Mouse (Mus musculus): ENCODE measurements around the gene BC003965. TPM values are rescaled to one million over a fixed set of nuclear protein-coding genes. Genes with fewer than 3 reads are reported as not detected.
"Not testable (repeated sequence)": the region's sequence is repeated elsewhere in the genome, so short reads cannot be mapped to it uniquely, and the experiment has no call there.

Gene BC003965
- polyA plus RNA-seq, 1 experiment from 2014 or later: 25.1 TPM

DNA sequence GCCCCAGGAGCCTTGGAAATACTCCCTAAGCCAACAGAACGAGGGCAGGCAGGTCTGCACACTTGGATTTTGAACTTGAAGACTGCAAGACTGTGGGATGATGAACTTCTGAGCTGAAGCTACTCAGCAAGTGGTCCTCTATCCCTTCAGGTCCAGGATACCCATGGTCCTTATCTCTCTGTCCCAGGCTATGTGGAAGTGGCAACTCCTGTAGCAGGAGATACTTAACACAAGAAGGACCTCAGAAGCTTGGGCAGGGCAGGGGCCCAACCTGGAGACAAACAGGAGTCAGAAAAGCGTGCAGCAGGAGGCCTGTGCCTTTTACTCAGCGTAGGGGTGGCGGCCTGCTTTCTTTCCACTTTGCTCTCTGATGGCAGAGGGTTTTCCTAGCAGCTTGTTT lies 41.3 kb downstream of the BC003965 start:
- Histone ChIP-seq H3K27ac (replicated peaks in 1 of 2; ENCODE audit: control insufficient read depth in 1 of 2, insufficient read depth in 1 of 2, low read depth in 2 of 2, low read length in 2 of 2) (no peak overlapping the region), H3K27me3 (ENCODE audit: control insufficient read depth, insufficient read depth, low read length) (no peaks in the 10 kb centered on the region), H3K4me2 (ENCODE audit: low read length) (no peak overlapping the region), H3K4me3 (ENCODE audit: control insufficient read depth in 1 of 2, insufficient read depth in 1 of 2, low read depth in 1 of 2, low read length in 2 of 2) (no peak overlapping the region), H3K4me1 (ENCODE audit: control insufficient read depth in 2 of 2, insufficient read depth in 2 of 2, low read length in 2 of 2) (peaks cover 2 to 13% of the 10 kb centered on the region in 2 experiments; a peak in 3 of 4 replicates), H3K36me3 (ENCODE audit: control insufficient read depth, insufficient read depth, low read length) (peaks cover 29% of the 10 kb centered on the region), H3K9ac (ENCODE audit: low read length) (no peak overlapping the region), H3K9me3 (ENCODE audit: control insufficient read depth, low read length) (no peaks in the 10 kb centered on the region)
- no peak for ATAC-seq (ENCODE audit: insufficient number of reproducible peaks, insufficient read depth, low FRiP score, low read depth)
- WGBS: 88% methylated on average over 4 of the region's 4 CpGs

DNA sequence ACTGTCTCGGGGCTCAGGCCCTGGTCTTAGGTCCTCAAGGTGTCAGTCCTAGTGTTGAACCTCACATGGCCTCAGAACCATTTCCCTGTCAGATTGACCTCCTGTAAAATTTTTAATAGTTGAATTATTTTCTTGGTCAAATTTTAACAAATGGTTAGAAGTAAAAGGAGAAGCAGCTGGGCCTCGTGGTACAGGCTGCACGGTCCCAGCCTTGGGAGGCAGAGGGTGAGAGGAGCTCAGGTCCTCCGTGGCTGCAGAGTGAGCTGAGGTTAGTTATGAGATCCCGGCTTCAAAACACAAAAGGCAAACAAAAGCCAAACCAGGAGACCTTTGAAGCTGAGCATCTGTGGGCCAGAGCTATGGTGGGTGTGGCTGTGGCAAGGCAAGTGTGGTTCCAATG lies 43.6 kb downstream of the BC003965 start:
- ATAC-seq (ENCODE audit: insufficient number of reproducible peaks, insufficient read depth, low FRiP score, low read depth): no peak
- Histone ChIP-seq H3K4me1 (ENCODE audit: control insufficient read depth in 2 of 2, insufficient read depth in 2 of 2, low read length in 2 of 2) (no peaks in the 10 kb centered on the region), H3K27me3 (ENCODE audit: control insufficient read depth, insufficient read depth, low read length) (no peaks in the 10 kb centered on the region), H3K9me3 (ENCODE audit: control insufficient read depth, low read length) (no peaks in the 10 kb centered on the region), H3K4me3 (ENCODE audit: control insufficient read depth in 1 of 2, insufficient read depth in 1 of 2, low read depth in 1 of 2, low read length in 2 of 2) (no peak overlapping the region), H3K9ac (ENCODE audit: low read length) (no peak overlapping the region), H3K36me3 (ENCODE audit: control insufficient read depth, insufficient read depth, low read length) (peaks cover 38% of the 10 kb centered on the region), H3K4me2 (ENCODE audit: low read length) (no peak overlapping the region), H3K27ac (replicated peaks in 1 of 2; ENCODE audit: control insufficient read depth in 1 of 2, insufficient read depth in 1 of 2, low read depth in 2 of 2, low read length in 2 of 2) (no peak overlapping the region)
- WGBS: 85% methylated on average over 5 of the region's 5 CpGs

DNA sequence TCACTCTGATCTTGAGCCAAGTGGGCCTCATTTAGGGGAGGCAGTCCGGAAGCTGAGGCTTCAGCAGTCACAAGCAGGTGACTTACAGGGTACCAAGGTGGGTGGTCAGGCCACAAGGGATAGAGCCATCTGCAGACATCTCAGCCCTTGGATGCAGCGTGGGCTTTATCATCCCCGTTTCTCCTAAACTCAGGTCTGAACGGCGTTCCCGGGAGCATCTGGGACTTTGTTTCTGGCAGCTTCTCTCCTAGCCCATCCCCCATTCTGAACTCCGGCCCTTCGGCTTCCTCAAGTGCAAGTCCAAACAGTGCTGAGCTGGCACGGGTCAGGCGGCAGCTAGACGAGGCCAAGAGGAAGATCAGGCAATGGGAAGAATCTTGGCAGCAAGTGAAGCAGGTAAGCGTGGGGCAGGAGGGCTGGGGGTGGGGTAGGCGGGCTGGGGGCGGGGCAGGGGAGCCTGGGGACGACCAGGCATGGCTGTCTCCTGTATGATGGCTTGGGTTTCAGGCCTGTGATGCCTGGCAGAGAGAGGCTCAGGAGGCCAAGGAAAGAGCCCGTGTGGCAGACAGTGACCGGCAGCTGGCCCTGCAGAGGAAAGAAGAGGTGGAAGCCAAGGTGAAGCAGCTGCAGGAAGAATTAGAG lies 45.8 kb downstream of the BC003965 start:
- H3K9me3 ChIP-seq (ENCODE audit: control insufficient read depth, low read length); H3K27me3 ChIP-seq (ENCODE audit: control insufficient read depth, insufficient read depth, low read length); H3K27ac ChIP-seq (replicated peaks in 1 of 2; ENCODE audit: control insufficient read depth in 1 of 2, insufficient read depth in 1 of 2, low read depth in 2 of 2, low read length in 2 of 2); H3K4me2 ChIP-seq (ENCODE audit: low read length); H3K4me1 ChIP-seq (ENCODE audit: control insufficient read depth in 2 of 2, insufficient read depth in 2 of 2, low read length in 2 of 2); H3K4me3 ChIP-seq (ENCODE audit: control insufficient read depth in 1 of 2, insufficient read depth in 1 of 2, low read depth in 1 of 2, low read length in 2 of 2); H3K9ac ChIP-seq (ENCODE audit: low read length); ATAC-seq (ENCODE audit: insufficient number of reproducible peaks, insufficient read depth, low FRiP score, low read depth): not testable (repeated sequence)
- peaks cover 47% of the 10 kb centered on the region for H3K36me3 ChIP-seq (ENCODE audit: control insufficient read depth, insufficient read depth, low read length)
- 75% methylated on average over 12 of the region's 17 CpGs for WGBS

DNA sequence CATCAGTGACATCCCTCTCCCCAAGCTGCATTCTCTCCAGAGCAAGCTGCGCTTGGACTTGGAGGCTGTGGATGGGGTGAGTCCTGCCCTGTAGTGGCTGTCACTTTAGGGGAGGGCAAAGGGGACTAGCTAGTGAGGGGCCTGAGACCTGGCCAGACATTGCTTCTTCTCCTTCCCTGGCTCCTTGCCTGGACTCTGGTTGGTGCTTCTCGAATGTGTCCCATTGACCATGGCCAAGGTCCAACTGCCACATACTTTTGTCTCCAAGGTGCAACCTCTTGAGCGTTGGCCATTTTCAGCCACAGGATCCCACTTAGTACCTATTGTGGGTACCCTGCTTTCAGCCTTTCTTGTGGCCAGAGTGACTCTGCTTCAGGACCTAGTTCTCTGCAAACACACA lies 46.3 kb downstream of the BC003965 start:
- WGBS: 91% methylated on average over 3 of the region's 3 CpGs
- ATAC-seq (ENCODE audit: insufficient number of reproducible peaks, insufficient read depth, low FRiP score, low read depth): no peak
- Histone ChIP-seq H3K4me3 (ENCODE audit: control insufficient read depth in 1 of 2, insufficient read depth in 1 of 2, low read depth in 1 of 2, low read length in 2 of 2) (no peak overlapping the region), H3K9ac (ENCODE audit: low read length) (no peak overlapping the region; the same call in 1 of the 2 replicates), H3K4me2 (ENCODE audit: low read length) (no peak overlapping the region), H3K27me3 (ENCODE audit: control insufficient read depth, insufficient read depth, low read length) (no peaks in the 10 kb centered on the region), H3K27ac (replicated peaks in 1 of 2; ENCODE audit: control insufficient read depth in 1 of 2, insufficient read depth in 1 of 2, low read depth in 2 of 2, low read length in 2 of 2) (no peak overlapping the region), H3K36me3 (ENCODE audit: control insufficient read depth, insufficient read depth, low read length) (peaks cover 48% of the 10 kb centered on the region), H3K9me3 (ENCODE audit: control insufficient read depth, low read length) (no peaks in the 10 kb centered on the region), H3K4me1 (ENCODE audit: control insufficient read depth in 2 of 2, insufficient read depth in 2 of 2, low read length in 2 of 2) (no peaks in the 10 kb centered on the region)

DNA sequence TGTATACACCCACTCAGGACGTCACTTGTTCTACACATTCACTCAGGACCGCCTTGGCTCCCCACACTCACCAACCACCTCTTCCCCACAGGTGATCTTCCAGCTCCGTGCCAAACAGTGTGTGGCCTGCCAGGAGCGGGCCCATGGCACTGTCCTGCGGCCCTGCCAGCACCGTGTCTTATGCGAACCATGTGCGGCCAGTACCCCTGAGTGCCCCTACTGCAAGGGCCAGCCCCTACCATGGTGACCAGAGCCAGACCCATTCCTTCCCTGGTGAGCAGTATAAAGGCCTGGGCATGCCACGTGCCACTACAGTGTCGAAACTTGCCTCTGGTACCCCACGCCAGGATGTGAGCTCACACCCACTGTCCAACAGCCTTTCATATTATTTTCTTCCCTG lies 47.3 kb downstream of the BC003965 start:
- not testable (repeated sequence) for ATAC-seq (ENCODE audit: insufficient number of reproducible peaks, insufficient read depth, low FRiP score, low read depth); H3K4me2 ChIP-seq (ENCODE audit: low read length); H3K27me3 ChIP-seq (ENCODE audit: control insufficient read depth, insufficient read depth, low read length); H3K4me1 ChIP-seq (ENCODE audit: control insufficient read depth in 2 of 2, insufficient read depth in 2 of 2, low read length in 2 of 2); H3K9ac ChIP-seq (ENCODE audit: low read length); H3K9me3 ChIP-seq (ENCODE audit: control insufficient read depth, low read length); H3K4me3 ChIP-seq (ENCODE audit: control insufficient read depth in 1 of 2, insufficient read depth in 1 of 2, low read depth in 1 of 2, low read length in 2 of 2); H3K27ac ChIP-seq (replicated peaks in 1 of 2; ENCODE audit: control insufficient read depth in 1 of 2, insufficient read depth in 1 of 2, low read depth in 2 of 2, low read length in 2 of 2)
- 91% methylated on average over 5 of the region's 11 CpGs for whole genome bisulfite sequencing
- peaks cover 45% of the 10 kb centered on the region for H3K36me3 ChIP-seq (ENCODE audit: control insufficient read depth, insufficient read depth, low read length)

DNA sequence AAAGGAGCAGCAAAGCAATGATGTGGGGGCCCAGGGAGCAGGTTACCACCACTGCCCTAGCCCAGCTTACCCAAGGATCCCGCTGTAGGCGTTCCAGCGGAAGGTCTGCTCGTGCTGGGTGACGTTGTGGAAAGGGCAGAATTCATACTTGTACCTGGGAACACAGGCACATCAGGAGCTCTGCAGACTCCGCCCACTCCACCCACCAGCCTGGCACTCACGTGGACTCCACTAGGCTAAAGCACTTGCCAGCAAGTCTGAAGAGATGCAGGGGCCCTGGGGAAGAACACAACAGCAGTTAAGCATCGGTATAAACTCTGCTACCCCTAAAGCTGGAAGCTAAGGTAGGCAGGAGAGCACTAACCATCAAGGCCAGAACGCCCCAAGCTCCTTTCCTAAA lies 51.3 kb downstream of the BC003965 start:
- Histone ChIP-seq H3K9me3 (ENCODE audit: control insufficient read depth, low read length) (no peaks in the 10 kb centered on the region), H3K4me3 (ENCODE audit: control insufficient read depth in 1 of 2, insufficient read depth in 1 of 2, low read depth in 1 of 2, low read length in 2 of 2) (no peak overlapping the region), H3K4me2 (ENCODE audit: low read length) (no peak overlapping the region), H3K27me3 (ENCODE audit: control insufficient read depth, insufficient read depth, low read length) (no peaks in the 10 kb centered on the region), H3K9ac (ENCODE audit: low read length) (no peak overlapping the region), H3K36me3 (ENCODE audit: control insufficient read depth, insufficient read depth, low read length) (peaks cover 23% of the 10 kb centered on the region), H3K4me1 (ENCODE audit: control insufficient read depth in 2 of 2, insufficient read depth in 2 of 2, low read length in 2 of 2) (peaks cover 3 to 5% of the 10 kb centered on the region in 2 experiments; a peak in 3 of 4 replicates), H3K27ac (replicated peaks in 1 of 2; ENCODE audit: control insufficient read depth in 1 of 2, insufficient read depth in 1 of 2, low read depth in 2 of 2, low read length in 2 of 2) (no peak overlapping the region)
- no peak for ATAC-seq (ENCODE audit: insufficient number of reproducible peaks, insufficient read depth, low FRiP score, low read depth)
- WGBS: 77% methylated on average over 9 of the region's 9 CpGs

Other genes starting within 250 kb of the BC003965 start
- gene Mapk8ip3, start 247.6 kb upstream of the BC003965 start, polyA plus RNA-seq (2014; fragmentation: Nextera tagmentation; extraction: Ambion mirVana): 27.8 and 31.0 TPM in 2 replicates
- gene Jpt2, start 223.9 kb upstream of the BC003965 start, polyA plus RNA-seq (2014; fragmentation: Nextera tagmentation; extraction: Ambion mirVana): 62.1 and 63.1 TPM in 2 replicates
- 6.4 and 7.6 TPM in 2 replicates for gene Cramp1l, start 168.8 kb upstream of the BC003965 start, polyA plus RNA-seq (2014; fragmentation: Nextera tagmentation; extraction: Ambion mirVana)
- gene Ift140, start 168.5 kb upstream of the BC003965 start, polyA plus RNA-seq (2014; fragmentation: Nextera tagmentation; extraction: Ambion mirVana): 9.9 and 10.6 TPM in 2 replicates
- gene Tmem204, start 101.0 kb upstream of the BC003965 start, polyA plus RNA-seq (2014; fragmentation: Nextera tagmentation; extraction: Ambion mirVana): 19.5 and 23.4 TPM in 2 replicates
- 19.3 and 27.8 TPM in 2 replicates for gene Telo2, start 68.6 kb upstream of the BC003965 start, polyA plus RNA-seq (2014; fragmentation: Nextera tagmentation; extraction: Ambion mirVana)
- gene Ptx4, start 63.8 kb upstream of the BC003965 start, polyA plus RNA-seq (2014; fragmentation: Nextera tagmentation; extraction: Ambion mirVana): 0.14 and 0.44 TPM in 2 replicates
- gene Clcn7, start 51.2 kb upstream of the BC003965 start, polyA plus RNA-seq (2014; fragmentation: Nextera tagmentation; extraction: Ambion mirVana): 16.4 and 17.2 TPM in 2 replicates
- not detected in 2 replicates for gene Ccdc154, start 22.1 kb upstream of the BC003965 start, polyA plus RNA-seq (2014; fragmentation: Nextera tagmentation; extraction: Ambion mirVana)
- not detected in 2 replicates for gene Gm38655, start 9.1 kb upstream of the BC003965 start, polyA plus RNA-seq (2014; fragmentation: Nextera tagmentation; extraction: Ambion mirVana)
- gene Unkl, start 3.8 kb downstream of the BC003965 start, polyA plus RNA-seq (2014; fragmentation: Nextera tagmentation; extraction: Ambion mirVana): 2.2 and 2.7 TPM in 2 replicates
- 23.8 and 25.9 TPM in 2 replicates for gene Gnptg, start 55.6 kb downstream of the BC003965 start, polyA plus RNA-seq (2014; fragmentation: Nextera tagmentation; extraction: Ambion mirVana)
- gene Tsr3, start 55.6 kb downstream of the BC003965 start, polyA plus RNA-seq (2014; fragmentation: Nextera tagmentation; extraction: Ambion mirVana): 25.3 TPM in 2 replicates
- 0.76 TPM in 1 of 2 replicates, not detected in the other for gene Baiap3, start 71.8 kb downstream of the BC003965 start, polyA plus RNA-seq (2014; fragmentation: Nextera tagmentation; extraction: Ambion mirVana)
- gene Ube2i, start 90.1 kb downstream of the BC003965 start, polyA plus RNA-seq (2014; fragmentation: Nextera tagmentation; extraction: Ambion mirVana): 341 and 365 TPM in 2 replicates
- 0.16 and 0.27 TPM in 2 replicates for gene Prss34, start 113.8 kb downstream of the BC003965 start, polyA plus RNA-seq (2014; fragmentation: Nextera tagmentation; extraction: Ambion mirVana)
- not detected in 2 replicates for gene Prss28, start 124.1 kb downstream of the BC003965 start, polyA plus RNA-seq (2014; fragmentation: Nextera tagmentation; extraction: Ambion mirVana)
- not detected in 2 replicates for gene Prss29, start 134.1 kb downstream of the BC003965 start, polyA plus RNA-seq (2014; fragmentation: Nextera tagmentation; extraction: Ambion mirVana)
- 0.18 TPM in 1 of 2 replicates, not detected in the other for gene Tpsab1, start 161.0 kb downstream of the BC003965 start, polyA plus RNA-seq (2014; fragmentation: Nextera tagmentation; extraction: Ambion mirVana)
- gene Tpsb2, start 181.8 kb downstream of the BC003965 start, polyA plus RNA-seq (2014; fragmentation: Nextera tagmentation; extraction: Ambion mirVana): 1.4 and 1.7 TPM in 2 replicates
- gene Tpsg1, start 184.7 kb downstream of the BC003965 start, polyA plus RNA-seq (2014; fragmentation: Nextera tagmentation; extraction: Ambion mirVana): 0.57 and 0.74 TPM in 2 replicates
- gene Cacna1h, start 249.2 kb downstream of the BC003965 start, polyA plus RNA-seq (2014; fragmentation: Nextera tagmentation; extraction: Ambion mirVana): 8.8 and 9.9 TPM in 2 replicates

Data from heart, embryonic 14.5 days (tissue).